Mouse (Mus musculus): ENCODE results near the gene Kazald1.

DNA sequence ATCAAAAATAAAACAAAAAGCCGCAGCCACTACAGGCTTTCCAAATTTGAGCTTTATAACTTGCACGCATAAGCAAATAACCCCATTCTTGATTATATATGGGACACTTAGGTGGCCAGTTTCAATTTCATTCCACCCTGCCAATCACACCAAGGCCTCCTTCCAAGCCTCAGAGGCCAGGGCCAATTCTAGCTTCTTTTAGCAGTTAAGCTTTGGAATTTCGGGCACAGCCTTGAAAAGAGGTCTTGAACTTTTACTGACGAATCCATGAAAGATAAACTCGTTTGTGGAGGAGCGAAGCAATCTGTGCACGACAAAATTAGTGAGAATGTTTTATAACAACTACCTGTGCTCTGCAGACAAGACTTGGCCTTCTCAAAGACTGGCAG lies 17.3 kb upstream of the Kazald1 start:
- no peak for TF ChIP-seq POLR2A (IDR thresholded peaks at IDR 0.05; ENCODE audit: borderline replicate concordance, extremely low read depth, low read depth, low read length)
- TF ChIP-seq CTCF (IDR thresholded peaks at IDR 0.05; ENCODE audit: insufficient read depth, low read length) = no peak

Measured in lung, adult 2 months (tissue).